In genomic region chr12:9572022-9572421, GRCm38 (mm10) we compare ENCODE assay signal across 24 mouse cellular contexts. TPM values are rescaled to one million over a fixed set of nuclear protein-coding genes. Genes with fewer than 3 reads are reported as not detected.
A peak's percentile ranks its signal among the peaks of the same experiment; 100 is the strongest.
DNase-seq lines count a peak whose midpoint lies in the region; ATAC-seq lines count a peak whose summit lies in the region.
"Had no signal": no experiment of that assay in that cellular context is flagged by ENCODE, and none has a peak within 500 bp of the region (broad histone marks: within the 10 kb centered on the region; RNA-seq: fewer than 3 reads in every experiment).

No protein-coding gene starts in this region.

- no peak for ATAC-seq in hindbrain, embryonic 13.5 days (ENCODE audit: low FRiP score)
- no peak for ATAC-seq in midbrain, embryonic 16.5 days
- ATAC-seq: forebrain, embryonic 14.5 days; forebrain, postnatal 0 days; hindbrain, embryonic 16.5 days; Patski had no signal

- no peak overlapping the region for H3K9ac ChIP-seq in hindbrain, embryonic 13.5 days
- H3K9ac ChIP-seq in midbrain, embryonic 16.5 days (ENCODE audit: low read depth, low read length): no peak overlapping the region
- H3K9ac ChIP-seq: embryonic facial prominence, embryonic 15.5 days; forebrain, postnatal 0 days; heart, embryonic 12.5 days; heart, embryonic 15.5 days; hindbrain, embryonic 12.5 days had no signal

- H3K36me3 ChIP-seq in hindbrain, embryonic 10.5 days: no peaks in the 10 kb centered on the region
- H3K36me3 ChIP-seq in hindbrain, embryonic 13.5 days: no peaks in the 10 kb centered on the region
- no peaks in the 10 kb centered on the region for H3K36me3 ChIP-seq in midbrain, embryonic 10.5 days
- no peaks in the 10 kb centered on the region for H3K36me3 ChIP-seq in midbrain, embryonic 16.5 days (ENCODE audit: control insufficient read depth, insufficient read depth, low read length)
- H3K36me3 ChIP-seq: embryonic facial prominence, embryonic 15.5 days; heart, embryonic 12.5 days; heart, embryonic 15.5 days; hindbrain, embryonic 12.5 days had no signal

- H3K27me3 ChIP-seq in hindbrain, embryonic 10.5 days (ENCODE audit: insufficient read depth, poor library complexity, severe bottlenecking): peaks cover 78% of the 10 kb centered on the region
- peaks cover 92% of the 10 kb centered on the region for H3K27me3 ChIP-seq in hindbrain, embryonic 13.5 days
- peaks cover 83% of the 10 kb centered on the region for H3K27me3 ChIP-seq in midbrain, embryonic 10.5 days (ENCODE audit: low read depth, poor library complexity, severe bottlenecking)
- peaks cover 61% of the 10 kb centered on the region for H3K27me3 ChIP-seq in midbrain, embryonic 16.5 days (ENCODE audit: control insufficient read depth, insufficient read depth, low read depth, low read length)
- H3K27me3 ChIP-seq: Patski had no signal

- peak; percentile 7 for DNase-seq in embryo, embryonic 9.5 days (ENCODE audit: extremely low spot score)
- no peak for DNase-seq in embryo, embryonic 10.5 days (ENCODE audit: low spot score)
- peak; percentile 14 for DNase-seq in hindbrain, embryonic 10.5 days (ENCODE audit: low spot score)
- DNase-seq in midbrain, embryonic 10.5 days (ENCODE audit: low spot score): peak; percentile 22
- peak; percentile 52 for DNase-seq in NIH3T3 (ENCODE audit: low read depth)
- DNase-seq: adrenal gland, postnatal 10 days; adrenal gland, postnatal 36 days; cerebellum, adult 18-20 months; cerebellum, adult 9-10 months; cerebellum, postnatal 14 days; forebrain, postnatal 0 days; gastrocnemius, adult 2 months; gastrocnemius, postnatal 14 days; heart, postnatal 10 days; heart, postnatal 4 days had no signal

- no peak overlapping the region for H3K27ac ChIP-seq in hindbrain, embryonic 10.5 days
- no peak overlapping the region for H3K27ac ChIP-seq in hindbrain, embryonic 13.5 days
- no peak overlapping the region for H3K27ac ChIP-seq in midbrain, embryonic 10.5 days (replicated peaks)
- H3K27ac ChIP-seq in midbrain, embryonic 16.5 days (ENCODE audit: low read length): no peak overlapping the region
- H3K27ac ChIP-seq: embryonic facial prominence, embryonic 15.5 days; gastrocnemius, adult 2 months; heart, embryonic 15.5 days; hindbrain, embryonic 12.5 days had no signal

- peaks cover 18% of the 10 kb centered on the region for H3K4me1 ChIP-seq in hindbrain, embryonic 10.5 days (replicated peaks)
- peaks cover 25% of the 10 kb centered on the region for H3K4me1 ChIP-seq in hindbrain, embryonic 13.5 days (replicated peaks)
- H3K4me1 ChIP-seq in midbrain, embryonic 10.5 days: peaks cover 18% of the 10 kb centered on the region
- H3K4me1 ChIP-seq in midbrain, embryonic 16.5 days (ENCODE audit: control insufficient read depth, insufficient read depth, low read length): peaks cover 11% of the 10 kb centered on the region; the same call in 1 of the 2 replicates

- 6% methylated on average over 4 of the region's 4 CpGs for WGBS in hindbrain, embryonic 10.5 days
- WGBS in hindbrain, embryonic 13.5 days: 5% methylated on average over 4 of the region's 4 CpGs
- 7% methylated on average over 4 of the region's 4 CpGs for WGBS in midbrain, embryonic 10.5 days
- WGBS in midbrain, embryonic 16.5 days: 3% methylated on average over 4 of the region's 4 CpGs

- H3K4me3 ChIP-seq in hindbrain, embryonic 10.5 days: no peak overlapping the region
- no peak overlapping the region for H3K4me3 ChIP-seq in hindbrain, embryonic 13.5 days
- no peak overlapping the region for H3K4me3 ChIP-seq in midbrain, embryonic 10.5 days
- H3K4me3 ChIP-seq in midbrain, embryonic 16.5 days (ENCODE audit: low read depth, low read length): no peak overlapping the region
- H3K4me3 ChIP-seq: hindbrain, embryonic 12.5 days had no signal

- no peaks in the 10 kb centered on the region for H3K9me3 ChIP-seq in hindbrain, embryonic 10.5 days
- H3K9me3 ChIP-seq in hindbrain, embryonic 13.5 days: no peaks in the 10 kb centered on the region
- no peaks in the 10 kb centered on the region for H3K9me3 ChIP-seq in midbrain, embryonic 10.5 days (replicated peaks)
- H3K9me3 ChIP-seq in midbrain, embryonic 16.5 days (replicated peaks; ENCODE audit: control insufficient read depth, low read length, poor library complexity, severe bottlenecking): no peaks in the 10 kb centered on the region
- H3K9me3 ChIP-seq: embryonic facial prominence, embryonic 15.5 days; heart, embryonic 12.5 days; heart, embryonic 15.5 days; hindbrain, embryonic 12.5 days had no signal

- H3K4me2 ChIP-seq in hindbrain, embryonic 13.5 days: no peak overlapping the region
- H3K4me2 ChIP-seq in midbrain, embryonic 16.5 days (ENCODE audit: low read length): no peak overlapping the region
- H3K4me2 ChIP-seq: hindbrain, embryonic 12.5 days had no signal

RNA-seq across cellular contexts. Expression of gene Osr1, which starts 2.1 kb away (rescaled TPM):
- 5.1 and 7.8 TPM in 2 replicates for polyA plus RNA-seq in hindbrain, embryonic 10.5 days (2016; fragmentation: Nextera tagmentation; extraction: Ambion mirVana)
- 10.4 and 11.8 TPM in 2 replicates for polyA plus RNA-seq in hindbrain, embryonic 13.5 days (2015; fragmentation: Nextera tagmentation; extraction: Ambion mirVana)
- polyA plus RNA-seq in midbrain, embryonic 10.5 days (2016; fragmentation: Nextera tagmentation; extraction: Ambion mirVana): 5.4 and 13.1 TPM in 2 replicates
- 5.8 and 7.8 TPM in 2 replicates for polyA plus RNA-seq in midbrain, embryonic 16.5 days (2015; fragmentation: Nextera tagmentation; extraction: Ambion mirVana)
